Mouse (Mus musculus): Measurements from ENCODE around the gene Sult3a1.
"Not testable (repeated sequence)": the region's sequence is repeated elsewhere in the genome, so short reads cannot be mapped to it uniquely, and the experiment has no call there.

Gene Sult3a1

GRCm38 (mm10) chr10:33857421-33857820 lies at the start of gene Sult3a1:
Gene Sult3a1, plus strand, starts transcription at chr10:33857721.
- DNase-seq (ENCODE audit: extremely low spot score): no peak

- DNase-seq (ENCODE audit: extremely low spot score): no peak
Observed at GRCm38 (mm10) chr10:33811807-33812206, 45.7 kb upstream of the Sult3a1 start.

- no peak for DNase-seq (ENCODE audit: extremely low spot score)
Observed at GRCm38 (mm10) chr10:33814266-33814665, 43.3 kb upstream of the Sult3a1 start.

- no peak for DNase-seq (ENCODE audit: extremely low spot score)
Observed at GRCm38 (mm10) chr10:33816923-33817322, 40.6 kb upstream of the Sult3a1 start.

GRCm38 (mm10) chr10:33820892-33821291 lies 36.6 kb upstream of the Sult3a1 start:
- no peak for DNase-seq (ENCODE audit: extremely low spot score)

GRCm38 (mm10) chr10:33865994-33866393 lies 8.5 kb downstream of the Sult3a1 start:
- DNase-seq (ENCODE audit: extremely low spot score): no peak

- no peak for DNase-seq (ENCODE audit: extremely low spot score)
Observed at GRCm38 (mm10) chr10:33870441-33870840, 12.9 kb downstream of the Sult3a1 start.

- DNase-seq (ENCODE audit: extremely low spot score): no peak
Observed at GRCm38 (mm10) chr10:33872672-33873398, 15.3 kb downstream of the Sult3a1 start.

- not testable (repeated sequence) for DNase-seq (ENCODE audit: extremely low spot score)
Observed at GRCm38 (mm10) chr10:33882411-33882810, 24.9 kb downstream of the Sult3a1 start.

- DNase-seq (ENCODE audit: extremely low spot score): not testable (repeated sequence)
Observed at GRCm38 (mm10) chr10:33901520-33901919, 44.0 kb downstream of the Sult3a1 start.

GRCm38 (mm10) chr10:33904530-33905481 lies 47.3 kb downstream of the Sult3a1 start, which contains the start of gene Rsph4a:
Gene Rsph4a, plus strand, starts transcription at chr10:33905111.
- peak; percentile 53 for DNase-seq (ENCODE audit: extremely low spot score)

GRCm38 (mm10) chr10:33905489-33905888 lies 48.0 kb downstream of the Sult3a1 start:
- DNase-seq (ENCODE audit: extremely low spot score): no peak

Data from embryo, embryonic 9.5 days (tissue).